Mouse (Mus musculus) kidney, adult 2 months (tissue): ENCODE measurements around the gene Slc22a5. TPM values are rescaled to one million over a fixed set of nuclear protein-coding genes. Genes with fewer than 3 reads are reported as not detected.

Experiments
- DNase-seq: peaks from one replicate; pipeline ENCODE4 v3.0.0; 2021
- H3K27ac ChIP-seq: fragments of 200-500 bp; 2 replicates; pipeline ENCODE4 v1.5.1; 2012; ENCODE audit warnings: low read depth, low read length, control low read depth, inconsistent platforms; ENCODE audit not compliant: insufficient read depth
- H3K27me3 ChIP-seq: fragments of 200-500 bp; replicated peaks from 2 replicates; pipeline ENCODE4 v1.6.1; 2012; ENCODE audit warnings: mild to moderate bottlenecking, moderate library complexity, low read length, inconsistent platforms; ENCODE audit not compliant: control insufficient read depth, insufficient read depth
- H3K36me3 ChIP-seq: fragments of 200-500 bp; 2 replicates; pipeline ENCODE4 v1.6.1; 2012; ENCODE audit warnings: mild to moderate bottlenecking, moderate library complexity, low read length, inconsistent platforms; ENCODE audit not compliant: control insufficient read depth, insufficient read depth
- H3K4me1 ChIP-seq: fragments of 200-500 bp; 2 replicates; pipeline ENCODE4 v1.6.1; 2011; ENCODE audit warnings: low read length; ENCODE audit not compliant: control insufficient read depth, insufficient read depth
- H3K4me3 ChIP-seq: fragments of 200-500 bp; 2 replicates; pipeline ENCODE4 v1.5.1; 2011; ENCODE audit warnings: mild to moderate bottlenecking, low read depth, low read length, control low read depth; ENCODE audit not compliant: insufficient read depth
- CTCF ChIP-seq: fragments of 200-500 bp; conservative IDR thresholded peaks from 2 replicates; pipeline ENCODE4 v1.5.1; 2011; ENCODE audit warnings: low read depth, mild to moderate bottlenecking, control low read depth, low read length, moderate library complexity, mixed read lengths; ENCODE audit not compliant: insufficient read depth, insufficient read length
- POLR2A ChIP-seq: fragments of 200-500 bp; IDR thresholded peaks from one replicate; pipeline ENCODE4 v1.6.1; 2011; ENCODE audit warnings: low read depth, low read length, control low read depth
- WGBS: fragments of 180-500 bp; shearing (Covaris S2); methylation state at CpG from one replicate; pipeline ENCODE4 v1.1.7; 2018; 5-methylcytosine and 5-hydroxymethylcytosine counted together
- polyA plus RNA-seq: library from polyadenylated mRNA; depleted of rRNA; stranded (reverse); fragments of >200 nt; gene quantifications from 2 replicates; pipeline ENCODE4 v1.2.3, GENCODE M21; 2012

Gene Slc22a5
- polyA plus RNA-seq, 1 experiment = 188 TPM

- TF ChIP-seq POLR2A (no peak), CTCF (peak; percentile 26; the same call in 1 of the 2 replicates)
- Histone ChIP-seq H3K36me3 (no peaks in the 10 kb centered on the region), H3K4me3 (no peak overlapping the region), H3K27me3 (no peaks in the 10 kb centered on the region), H3K27ac (no peak overlapping the region), H3K4me1 (peaks cover 8% of the 10 kb centered on the region; the same call in 1 of the 2 replicates)
- DNase-seq = no peak
- WGBS = 74% methylated on average over 6 of the region's 6 CpGs
These were observed 52.3 kb downstream of the Slc22a5 start for GRCm38 (mm10) chr11:53839147-53839546.

DNA sequence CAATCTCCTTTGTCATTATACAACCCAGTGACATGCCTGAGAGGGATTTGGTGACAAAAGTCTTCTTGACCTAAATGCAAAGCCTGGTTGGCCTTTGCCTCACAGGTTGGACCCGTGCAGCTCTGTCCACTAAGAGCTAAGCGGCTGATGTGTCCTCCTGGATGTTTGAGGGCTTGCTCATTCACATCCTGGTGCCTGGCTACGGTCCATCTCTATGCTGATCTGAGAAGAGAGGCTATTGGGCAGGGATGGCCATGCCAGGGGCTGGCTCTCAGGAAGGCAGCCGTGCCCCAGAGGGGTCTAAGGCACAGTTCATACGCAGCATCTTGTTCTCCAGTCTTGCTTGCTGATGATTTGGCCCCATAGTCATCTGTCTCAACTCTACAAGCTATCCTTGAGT, 53.7 kb downstream of the Slc22a5 start:
- TF ChIP-seq CTCF (no peak), POLR2A (no peak)
- H3K4me1 ChIP-seq = peaks cover 8% of the 10 kb centered on the region; the same call in 1 of the 2 replicates

GRCm38 (mm10) chr11:53835379-53836010, 56.0 kb downstream of the Slc22a5 start:
- WGBS = 90% methylated on average over 4 of the region's 4 CpGs

More for the DNA sequence above, 53.7 kb downstream of the Slc22a5 start:
- Histone ChIP-seq H3K36me3 (no peaks in the 10 kb centered on the region), H3K27ac (no peak overlapping the region), H3K27me3 (no peaks in the 10 kb centered on the region), H3K4me3 (no peak overlapping the region)
- 89% methylated on average over 5 of the region's 5 CpGs for WGBS
- no peak for DNase-seq

DNA sequence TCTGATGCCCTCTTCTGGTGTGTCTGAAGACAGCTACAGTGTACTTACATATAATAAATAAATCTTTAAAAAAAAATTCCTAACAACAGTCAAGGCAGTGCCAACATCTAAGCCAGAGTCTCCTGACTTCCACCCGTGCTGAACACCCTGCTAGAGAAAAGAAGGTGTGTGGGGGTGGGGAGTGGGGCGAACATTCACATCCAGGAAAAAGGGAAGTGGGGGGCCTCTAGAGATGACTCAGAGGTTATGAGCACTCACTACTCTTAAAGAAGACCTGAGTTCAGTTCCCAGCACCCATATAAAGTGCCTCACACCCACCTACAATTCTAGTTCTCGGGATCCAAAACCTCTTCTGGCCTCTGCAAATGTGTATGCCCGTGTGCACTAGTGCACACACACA, 66.1 kb downstream of the Slc22a5 start:
- H3K36me3 ChIP-seq = no peaks in the 10 kb centered on the region
- peak overlapping the region; percentile 27; the same call in 1 of the 2 replicates for H3K27ac ChIP-seq
- WGBS = 85% methylated on average over 4 of the region's 4 CpGs
- H3K4me3 ChIP-seq = no peak overlapping the region
- TF ChIP-seq POLR2A (no peak), CTCF (no peak)
- H3K4me1 ChIP-seq = peaks cover 3% of the 10 kb centered on the region; the same call in 1 of the 2 replicates
- H3K27me3 ChIP-seq = no peaks in the 10 kb centered on the region
- DNase-seq = no peak

More at GRCm38 (mm10) chr11:53835379-53836010, 56.0 kb downstream of the Slc22a5 start:
- Histone ChIP-seq H3K4me3 (no peak overlapping the region), H3K27ac (no peak overlapping the region), H3K27me3 (no peaks in the 10 kb centered on the region), H3K4me1 (peaks cover 8% of the 10 kb centered on the region; the same call in 1 of the 2 replicates), H3K36me3 (no peaks in the 10 kb centered on the region)
- TF ChIP-seq CTCF (no peak), POLR2A (no peak)
- DNase-seq = no peak

DNA sequence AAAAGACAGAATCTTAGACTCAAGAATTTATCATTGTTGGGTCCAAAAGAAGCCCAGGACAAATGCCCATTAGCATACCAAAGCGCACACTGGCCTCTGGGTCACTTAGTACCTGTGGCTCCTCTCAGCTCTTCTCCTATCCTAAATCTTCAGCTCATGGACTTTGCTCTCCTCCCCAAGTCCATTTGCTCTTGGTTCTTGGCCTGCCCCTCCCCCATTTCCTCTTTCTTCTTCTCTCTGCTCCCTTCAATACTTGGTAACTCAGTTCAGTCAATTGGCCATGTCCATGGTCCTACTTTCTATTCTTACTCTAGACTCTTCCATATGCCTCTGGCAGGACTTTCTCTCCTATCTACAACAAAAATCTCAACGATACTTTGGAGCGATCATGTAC, 69.5 kb downstream of the Slc22a5 start:
- peak; percentile 41 for DNase-seq
- H3K4me3 ChIP-seq = no peak overlapping the region
- H3K36me3 ChIP-seq = no peaks in the 10 kb centered on the region
- TF ChIP-seq POLR2A (no peak), CTCF (no peak)
- WGBS = 87% methylated on average over 3 of the region's 3 CpGs
- no peak overlapping the region for H3K27ac ChIP-seq
- H3K27me3 ChIP-seq = no peaks in the 10 kb centered on the region
- peaks cover 5% of the 10 kb centered on the region; the same call in 1 of the 2 replicates for H3K4me1 ChIP-seq

DNA sequence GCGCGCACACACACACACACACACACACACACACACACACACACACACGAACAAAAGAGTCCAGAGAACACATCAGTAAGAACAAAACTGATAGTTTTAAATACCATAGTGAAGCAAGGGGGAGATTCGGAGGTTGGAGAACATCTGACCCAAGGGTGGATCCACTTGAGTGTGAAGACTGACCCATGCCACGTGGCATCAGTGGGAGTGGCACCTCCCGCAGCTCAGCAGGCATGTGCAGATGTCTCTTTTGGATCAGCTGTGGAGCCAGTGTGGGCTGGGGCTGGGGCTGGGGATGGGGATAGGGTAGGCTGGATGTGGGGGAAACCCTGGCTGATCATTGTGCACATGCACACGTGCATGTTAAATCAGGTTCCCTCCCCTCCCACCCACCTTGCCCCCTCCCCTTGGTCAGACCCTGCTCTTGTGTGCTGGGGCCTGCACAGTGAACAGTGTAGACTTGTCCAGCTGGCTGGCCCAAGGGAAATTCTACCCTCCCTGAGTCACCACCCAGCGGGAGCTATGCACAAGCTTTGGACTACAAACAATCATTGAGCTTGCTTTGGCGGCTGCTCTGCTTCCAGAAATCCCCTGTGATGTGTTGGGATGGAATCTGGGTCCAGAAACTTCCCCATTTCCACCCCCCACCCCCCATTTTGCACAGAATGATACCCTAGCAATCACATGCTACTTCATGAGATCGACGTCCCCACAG, 70.1 kb downstream of the Slc22a5 start:
- no peak for DNase-seq
- H3K36me3 ChIP-seq = no peaks in the 10 kb centered on the region
- H3K4me1 ChIP-seq = peaks cover 5% of the 10 kb centered on the region; the same call in 1 of the 2 replicates
- no peak overlapping the region for H3K4me3 ChIP-seq
- TF ChIP-seq CTCF = no peak
- TF ChIP-seq POLR2A = no peak
- no peaks in the 10 kb centered on the region for H3K27me3 ChIP-seq
- 79% methylated on average over 11 of the region's 11 CpGs for WGBS
- no peak overlapping the region for H3K27ac ChIP-seq
